Mouse (Mus musculus): ENCODE results near the gene Sema5a.

GRCm38 (mm10) chr15:32380311-32380710 is 135.7 kb downstream of the Sema5a start:
- no peak for TF ChIP-seq CTCF (IDR thresholded peaks at IDR 0.05; ENCODE audit: control insufficient read depth, insufficient read depth, insufficient read length)
- no peak for TF ChIP-seq MAX (IDR thresholded peaks at IDR 0.05)
- TF ChIP-seq MYOG (IDR thresholded peaks at IDR 0.05; ENCODE audit: control insufficient read depth, extremely low read depth, insufficient read length) = no peak
- TF ChIP-seq CEBPB (IDR thresholded peaks at IDR 0.05; ENCODE audit: low read depth) = no peak
